Mouse (Mus musculus) c-Kit-positive CD71-negative TER-119-negative erythroid progenitor cells, embryonic 14.5 days (primary cell): ENCODE results near the gene Zfp536.
A peak's percentile ranks its signal among the peaks of the same experiment; 100 is the strongest.
"Not testable (repeated sequence)": the region's sequence is repeated elsewhere in the genome, so short reads cannot be mapped to it uniquely, and the experiment has no call there.

Experiments used
- DNase-seq: peaks from one replicate; pipeline ENCODE4 v3.0.0-alpha.2; 2013; ENCODE audit warnings: low read depth

Gene Zfp536

GRCm38 (mm10) chr7:37606472-37606871, 167.0 kb downstream of the Zfp536 start:
- DNase-seq, result no peak

- DNase-seq, result not testable (repeated sequence)
Measured at GRCm38 (mm10) chr7:37603525-37603909, 169.9 kb downstream of the Zfp536 start.

- DNase-seq, result no peak
Measured at GRCm38 (mm10) chr7:37602871-37603524, 170.4 kb downstream of the Zfp536 start.

GRCm38 (mm10) chr7:37600318-37600717, 173.1 kb downstream of the Zfp536 start:
- DNase-seq, result no peak

GRCm38 (mm10) chr7:37594211-37595030, 179.0 kb downstream of the Zfp536 start:
- DNase-seq, result peak; percentile 19

- DNase-seq, result no peak
Measured at GRCm38 (mm10) chr7:37593566-37593965, 179.9 kb downstream of the Zfp536 start.

GRCm38 (mm10) chr7:37586694-37587093, 186.7 kb downstream of the Zfp536 start:
- DNase-seq, result no peak

GRCm38 (mm10) chr7:37581262-37581661, 192.2 kb downstream of the Zfp536 start:
- no peak for DNase-seq

- DNase-seq, result no peak
Measured at GRCm38 (mm10) chr7:37580554-37580953, 192.9 kb downstream of the Zfp536 start.

GRCm38 (mm10) chr7:37572021-37572420, 201.4 kb downstream of the Zfp536 start:
- no peak for DNase-seq

- no peak for DNase-seq
Measured at GRCm38 (mm10) chr7:37568811-37569500, 204.5 kb downstream of the Zfp536 start.

- DNase-seq, result no peak
Measured at GRCm38 (mm10) chr7:37568041-37568440, 205.4 kb downstream of the Zfp536 start.

GRCm38 (mm10) chr7:37566019-37566418, 207.4 kb downstream of the Zfp536 start:
- DNase-seq, result no peak

- DNase-seq, result no peak
Measured at GRCm38 (mm10) chr7:37565371-37565770, 208.1 kb downstream of the Zfp536 start.

GRCm38 (mm10) chr7:37564644-37565043, 208.8 kb downstream of the Zfp536 start:
- DNase-seq, result no peak

- no peak for DNase-seq
Measured at GRCm38 (mm10) chr7:37563831-37564400, 209.5 kb downstream of the Zfp536 start.

- DNase-seq, result no peak
Measured at GRCm38 (mm10) chr7:37563171-37563574, 210.3 kb downstream of the Zfp536 start.

- DNase-seq, result no peak
Measured at GRCm38 (mm10) chr7:37562505-37562904, 210.9 kb downstream of the Zfp536 start.

GRCm38 (mm10) chr7:37560581-37560980, 212.9 kb downstream of the Zfp536 start:
- DNase-seq, result no peak

GRCm38 (mm10) chr7:37559851-37560250, 213.6 kb downstream of the Zfp536 start:
- DNase-seq, result no peak

- DNase-seq, result no peak
Measured at GRCm38 (mm10) chr7:37559341-37559740, 214.1 kb downstream of the Zfp536 start.

GRCm38 (mm10) chr7:37556811-37557210, 216.6 kb downstream of the Zfp536 start:
- no peak for DNase-seq
